Mouse (Mus musculus) liver, embryonic 11.5 days (tissue): ENCODE results near the gene Scrn3. TPM values are rescaled to one million over a fixed set of nuclear protein-coding genes. Genes with fewer than 3 reads are reported as not detected.
A peak's percentile ranks its signal among the peaks of the same experiment; 100 is the strongest.

Experiments
- ATAC-seq: fragments of 200-750 bp; cut with Nextera tagmentation; replicated peaks from 2 replicates; pipeline ENCODE4 v1.8.0; 2017; ENCODE audit warnings: moderate number of reproducible peaks, mild to moderate bottlenecking, moderate TSS enrichment, moderate library complexity; ENCODE audit not compliant: low FRiP score
- DNase-seq: peaks from one replicate; pipeline ENCODE4 v3.0.0-alpha.2; 2017; ENCODE audit warnings: low spot score
- H3K27ac ChIP-seq: fragments of 300-500 bp; sonication (generic); 2 replicates; pipeline ENCODE4 v1.5.1; 2014; ENCODE audit warnings: mild to moderate bottlenecking, low read depth, low read length, control low read depth
- H3K27me3 ChIP-seq: fragments of 300-500 bp; sonication (generic); replicated peaks from 2 replicates; pipeline ENCODE4 v1.6.1; 2014; ENCODE audit warnings: low read length, mixed read lengths; ENCODE audit not compliant: control insufficient read depth, insufficient read depth
- H3K36me3 ChIP-seq: fragments of 300-500 bp; sonication (generic); 2 replicates; pipeline ENCODE4 v1.6.1; 2014; ENCODE audit warnings: mild to moderate bottlenecking, low read length, moderate library complexity, mixed read lengths; ENCODE audit not compliant: control insufficient read depth, insufficient read depth
- H3K4me1 ChIP-seq: fragments of 300-500 bp; sonication (generic); replicated peaks from 2 replicates; pipeline ENCODE4 v1.6.1; 2014; ENCODE audit warnings: low read length, mixed read lengths; ENCODE audit not compliant: control insufficient read depth, insufficient read depth
- H3K4me2 ChIP-seq: fragments of 300-500 bp; sonication (generic); 2 replicates; pipeline ENCODE4 v1.6.1; 2014; ENCODE audit warnings: mild to moderate bottlenecking, control low read depth, moderate library complexity
- H3K4me3 ChIP-seq: fragments of 300-500 bp; sonication (generic); 2 replicates; pipeline ENCODE4 v1.5.1; 2014; ENCODE audit warnings: low read depth, low read length, control low read depth
- H3K9ac ChIP-seq: fragments of 300-500 bp; sonication (generic); 2 replicates; pipeline ENCODE4 v1.6.1; 2014; ENCODE audit warnings: low read depth, low read length, control low read depth
- H3K9me3 ChIP-seq: fragments of 300-500 bp; sonication (generic); 2 replicates; pipeline ENCODE4 v1.6.1; 2016; ENCODE audit warnings: low read length, inconsistent platforms, mixed read lengths; ENCODE audit not compliant: control insufficient read depth
- WGBS: fragments of 180-500 bp; shearing (Covaris S2); extraction: QIAGEN DNeasy Blood & Tissue Kit; methylation state at CpG from one replicate; pipeline ENCODE4 v1.1.7; 2014; 5-methylcytosine and 5-hydroxymethylcytosine counted together
- polyA plus RNA-seq: library from polyadenylated mRNA; unstranded; fragments of >200 nt; fragmentation: Nextera tagmentation; extraction: Ambion mirVana; gene quantifications from 2 replicates; pipeline ENCODE4 v1.2.1, GENCODE M21; 2014

The Scrn3 gene
- polyA plus RNA-seq, 1 experiment from 2014 or later: 27.6 TPM

GRCm38 (mm10) chr2:73273249-73274118, 38.9 kb upstream of the Scrn3 start:
- WGBS: under 1% methylated on average over 107 of the region's 110 CpGs
- Histone ChIP-seq H3K9ac (0 out of 2 replicates have a peak overlapping the region, but pooled peaks have one; percentile 25), H3K27me3 (peaks cover 92% of the 10 kb centered on the region), H3K4me2 (peak overlapping the region; percentile 77), H3K36me3 (no peaks in the 10 kb centered on the region), H3K9me3 (no peaks in the 10 kb centered on the region), H3K4me3 (peak overlapping the region; percentile 49), H3K27ac (no peak overlapping the region), H3K4me1 (peaks cover 23% of the 10 kb centered on the region)
- DNase-seq: peak; percentile 66
- ATAC-seq: peak; percentile 17; the same call in 1 of the 2 replicates

DNA sequence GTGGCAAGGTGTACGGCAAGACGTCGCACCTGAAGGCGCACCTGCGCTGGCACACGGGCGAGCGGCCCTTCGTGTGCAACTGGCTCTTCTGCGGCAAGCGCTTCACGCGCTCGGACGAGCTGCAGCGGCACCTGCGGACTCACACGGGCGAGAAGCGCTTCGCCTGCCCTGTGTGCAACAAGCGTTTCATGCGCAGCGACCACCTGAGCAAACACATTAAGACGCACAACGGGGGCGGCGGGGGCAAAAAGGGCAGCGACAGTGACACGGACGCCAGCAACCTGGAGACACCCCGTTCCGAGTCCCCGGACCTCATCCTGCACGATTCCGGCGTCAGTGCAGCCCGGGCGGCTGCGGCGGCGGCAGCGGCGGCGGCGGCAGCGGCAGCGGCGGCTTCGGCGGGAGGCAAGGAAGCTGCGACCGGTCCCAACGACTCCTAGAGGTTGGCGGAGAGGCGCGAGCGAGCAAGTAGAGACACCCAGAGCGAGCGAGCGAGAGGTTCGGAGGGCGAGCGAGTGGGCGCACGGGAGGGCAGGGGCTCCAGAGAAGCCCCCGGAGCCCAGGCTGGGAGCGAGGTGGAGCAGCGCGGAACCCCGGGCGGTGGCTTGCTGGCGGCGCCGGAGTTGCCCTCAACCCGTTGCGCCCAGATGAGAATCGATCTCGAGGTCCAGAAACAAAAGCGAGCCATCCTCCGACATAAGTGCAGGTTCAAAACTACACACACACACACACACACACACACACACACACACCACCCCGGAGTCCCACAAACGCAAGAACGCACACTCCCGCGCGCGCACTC, 38.1 kb upstream of the Scrn3 start:
- no peaks in the 10 kb centered on the region for H3K9me3 ChIP-seq
- WGBS: 1% methylated on average over 88 of the region's 88 CpGs
- no peaks in the 10 kb centered on the region for H3K36me3 ChIP-seq
- H3K4me3 ChIP-seq: peak overlapping the region; percentile 49
- H3K4me2 ChIP-seq: peak overlapping the region; percentile 77
- DNase-seq: peak; percentile 81
- peaks cover 26% of the 10 kb centered on the region for H3K4me1 ChIP-seq
- no peak overlapping the region for H3K27ac ChIP-seq
- H3K9ac ChIP-seq: no peak overlapping the region
- no peak; the same call in 1 of the 2 replicates for ATAC-seq
- H3K27me3 ChIP-seq: peaks cover 92% of the 10 kb centered on the region

GRCm38 (mm10) chr2:73275261-73276040, 37.0 kb upstream of the Scrn3 start:
- peaks cover 90% of the 10 kb centered on the region for H3K27me3 ChIP-seq

GRCm38 (mm10) chr2:73276141-73276571, 36.2 kb upstream of the Scrn3 start:
- no peak for DNase-seq
- no peak overlapping the region for H3K4me3 ChIP-seq
- peaks cover 27% of the 10 kb centered on the region for H3K4me1 ChIP-seq
- no peak overlapping the region for H3K4me2 ChIP-seq
- peaks cover 90% of the 10 kb centered on the region for H3K27me3 ChIP-seq
- H3K9ac ChIP-seq: no peak overlapping the region
- H3K9me3 ChIP-seq: no peaks in the 10 kb centered on the region
- WGBS: under 1% methylated on average over 6 of the region's 6 CpGs
- H3K36me3 ChIP-seq: no peaks in the 10 kb centered on the region
- ATAC-seq: no peak
- no peak overlapping the region for H3K27ac ChIP-seq

More at GRCm38 (mm10) chr2:73275261-73276040, 37.0 kb upstream of the Scrn3 start:
- ATAC-seq (no peak), DNase-seq (no peak)
- no peaks in the 10 kb centered on the region for H3K9me3 ChIP-seq
- no peaks in the 10 kb centered on the region for H3K36me3 ChIP-seq
- H3K27ac ChIP-seq: no peak overlapping the region
- H3K9ac ChIP-seq: no peak overlapping the region
- WGBS: 12% methylated on average over 8 of the region's 8 CpGs
- no peak overlapping the region for H3K4me3 ChIP-seq
- no peak overlapping the region for H3K4me2 ChIP-seq
- peaks cover 27% of the 10 kb centered on the region for H3K4me1 ChIP-seq

- H3K27ac ChIP-seq: no peak overlapping the region
- H3K4me3 ChIP-seq: no peak overlapping the region
- whole genome bisulfite sequencing: under 1% methylated on average over 38 of the region's 38 CpGs
- H3K27me3 ChIP-seq: peaks cover 90% of the 10 kb centered on the region
- DNase-seq: peak; percentile 68
- no peak overlapping the region for H3K9ac ChIP-seq
- peaks cover 24% of the 10 kb centered on the region for H3K4me1 ChIP-seq
- no peak for ATAC-seq
- H3K36me3 ChIP-seq: no peaks in the 10 kb centered on the region
- no peaks in the 10 kb centered on the region for H3K9me3 ChIP-seq
- peak overlapping the region; percentile 12; the same call in 1 of the 2 replicates for H3K4me2 ChIP-seq
Observed at GRCm38 (mm10) chr2:73277021-73277708, 35.2 kb upstream of the Scrn3 start.

- WGBS: 5% methylated on average over 18 of the region's 18 CpGs
- DNase-seq (no peak), ATAC-seq (no peak)
- Histone ChIP-seq H3K4me3 (no peak overlapping the region), H3K9ac (no peak overlapping the region), H3K4me1 (peaks cover 22% of the 10 kb centered on the region), H3K36me3 (no peaks in the 10 kb centered on the region), H3K9me3 (no peaks in the 10 kb centered on the region), H3K27ac (no peak overlapping the region), H3K4me2 (peak overlapping the region; percentile 12; the same call in 1 of the 2 replicates), H3K27me3 (peaks cover 88% of the 10 kb centered on the region)
Observed at GRCm38 (mm10) chr2:73277709-73278075, 34.7 kb upstream of the Scrn3 start.

- Histone ChIP-seq H3K27me3 (peaks cover 82% of the 10 kb centered on the region), H3K4me1 (peaks cover 16% of the 10 kb centered on the region), H3K9me3 (no peaks in the 10 kb centered on the region), H3K9ac (no peak overlapping the region), H3K4me2 (peak overlapping the region; percentile 56), H3K36me3 (no peaks in the 10 kb centered on the region), H3K27ac (no peak overlapping the region), H3K4me3 (peak overlapping the region; percentile 28; the same call in 1 of the 2 replicates)
- WGBS: 2% methylated on average over 20 of the region's 20 CpGs
- ATAC-seq (no peak), DNase-seq (peak; percentile 81)
Observed at GRCm38 (mm10) chr2:73278131-73278854, 34.1 kb upstream of the Scrn3 start.
